Mouse (Mus musculus): ENCODE measurements around the gene Lgi1.

DNA sequence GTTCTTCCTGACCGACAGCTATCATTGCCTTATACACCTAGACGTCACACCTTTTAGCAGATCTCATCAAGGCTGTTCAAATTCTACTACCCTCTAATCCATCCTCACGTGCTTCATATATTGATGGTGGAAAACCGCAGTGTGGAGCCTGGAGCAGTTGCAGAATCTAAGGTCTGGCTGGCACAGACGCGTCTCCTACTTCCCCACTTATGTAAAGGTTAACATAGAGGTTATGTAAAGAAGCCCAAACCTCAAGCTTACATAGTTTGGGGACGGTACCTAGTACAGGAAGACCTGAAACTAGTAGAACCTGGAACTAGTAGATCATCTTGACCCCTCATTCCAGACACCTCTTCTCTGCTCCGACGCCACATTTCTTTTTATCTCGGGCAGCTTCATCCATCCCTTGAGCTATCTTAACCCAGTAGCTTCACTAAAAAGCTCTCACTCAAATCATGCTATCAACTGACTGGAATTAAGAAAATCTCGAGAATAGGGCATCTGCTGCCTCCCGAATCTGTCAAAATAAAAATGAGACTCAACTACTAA, 40.9 kb upstream of the Lgi1 start:
- TF ChIP-seq POLR2A (IDR thresholded peaks at IDR 0.05; ENCODE audit: low read depth, low read length), result no peak
- TF ChIP-seq CTCF (IDR thresholded peaks at IDR 0.05; ENCODE audit: extremely low read depth, insufficient read depth, insufficient read length, insufficient replicate concordance), result no peak

All from spleen, adult 2 months (tissue).